Mouse (Mus musculus) ES-Bruce4 (cell line): Measurements from ENCODE around the gene Mlxipl. TPM values are rescaled to one million over a fixed set of nuclear protein-coding genes. Genes with fewer than 3 reads are reported as not detected.

Experiments
- H3K27ac ChIP-seq: 2 replicates; pipeline ENCODE4 v1.5.1; 2012; ENCODE audit warnings: low read length, inconsistent platforms; ENCODE audit not compliant: insufficient read depth
- H3K27me3 ChIP-seq: 2 replicates; pipeline ENCODE4 v1.6.1; 2012; ENCODE audit warnings: mild to moderate bottlenecking, low read length, inconsistent platforms; ENCODE audit not compliant: control insufficient read depth, poor library complexity, insufficient read depth, severe bottlenecking
- H3K36me3 ChIP-seq: 2 replicates; pipeline ENCODE4 v1.6.1; 2012; ENCODE audit warnings: inconsistent platforms, mild to moderate bottlenecking, low read length, moderate library complexity; ENCODE audit not compliant: control insufficient read depth, poor library complexity, insufficient read depth, severe bottlenecking
- H3K4me1 ChIP-seq: one replicate; pipeline ENCODE4 v1.8.1; 2011; ENCODE audit warnings: low read length; ENCODE audit not compliant: control insufficient read depth, insufficient read depth
- H3K4me3 ChIP-seq: 2 replicates; pipeline ENCODE4 v1.5.1; 2011; ENCODE audit warnings: low read depth, mild to moderate bottlenecking, low read length
- H3K9ac ChIP-seq: 2 replicates; pipeline ENCODE4 v1.6.1; 2012; ENCODE audit warnings: low read depth, mild to moderate bottlenecking, inconsistent platforms; ENCODE audit not compliant: poor library complexity, severe bottlenecking
- H3K9me3 ChIP-seq: replicated peaks from 2 replicates; pipeline ENCODE4 v1.6.1; 2012; ENCODE audit warnings: mild to moderate bottlenecking, low read length, inconsistent platforms; ENCODE audit not compliant: control insufficient read depth, poor library complexity, insufficient read depth, severe bottlenecking
- CTCF ChIP-seq: IDR thresholded peaks from one replicate; pipeline ENCODE4 v1.8.1; 2011; ENCODE audit warnings: low read depth, low read length
- EP300 ChIP-seq: IDR thresholded peaks from 2 replicates; pipeline ENCODE4 v1.6.1; 2011; ENCODE audit warnings: low read depth, low read length; ENCODE audit not compliant: insufficient read depth
- POLR2A ChIP-seq: IDR thresholded peaks from one replicate; pipeline ENCODE4 v1.8.1; 2011; ENCODE audit warnings: low read length; ENCODE audit not compliant: insufficient read depth
- polyA plus RNA-seq: library from polyadenylated mRNA; stranded (reverse); fragments of >200 nt; gene quantifications from 2 replicates; pipeline ENCODE4 v1.2.4, GENCODE M21; 2011; ENCODE audit warnings: low read depth; ENCODE audit not compliant: missing spikeins, insufficient read depth, insufficient read length

The Mlxipl gene
- polyA plus RNA-seq, 1 experiment, result 3.8 TPM

- peak; percentile 66 for TF ChIP-seq CTCF
- TF ChIP-seq EP300, result no peak
- Histone ChIP-seq H3K4me3 (no peak overlapping the region), H3K4me1 (peaks cover 5% of the 10 kb centered on the region), H3K9me3 (no peaks in the 10 kb centered on the region), H3K27me3 (no peaks in the 10 kb centered on the region), H3K9ac (no peak overlapping the region), H3K27ac (no peak overlapping the region), H3K36me3 (peaks cover 13% of the 10 kb centered on the region)
Observed at GRCm38 (mm10) chr5:135185596-135185995, 95.9 kb downstream of the Mlxipl start.

- Histone ChIP-seq H3K9me3 (no peaks in the 10 kb centered on the region), H3K4me1 (peaks cover 5% of the 10 kb centered on the region), H3K36me3 (peaks cover 13% of the 10 kb centered on the region), H3K9ac (peak overlapping the region; percentile 89), H3K4me3 (peak overlapping the region; percentile 81), H3K27me3 (no peaks in the 10 kb centered on the region), H3K27ac (peak overlapping the region; percentile 84)
- TF ChIP-seq CTCF, result no peak
- no peak for TF ChIP-seq EP300
- TF ChIP-seq POLR2A, result no peak
Observed at GRCm38 (mm10) chr5:135186231-135186620, 96.5 kb downstream of the Mlxipl start.

- H3K36me3 ChIP-seq, result peaks cover 10% of the 10 kb centered on the region
- H3K4me3 ChIP-seq, result peak within 1 kb of the TSS; percentile 81
- peak within 1 kb of the TSS; percentile 89 for H3K9ac ChIP-seq
- peak within 1 kb of the TSS; percentile 86 for H3K27ac ChIP-seq
- H3K9me3 ChIP-seq, result no peaks in the 10 kb centered on the region
- TF ChIP-seq CTCF (no peak), EP300 (peak; percentile 64; the same call in 1 of the 2 replicates)
- H3K27me3 ChIP-seq, result no peaks in the 10 kb centered on the region
- H3K4me1 ChIP-seq, result peaks cover 2% of the 10 kb centered on the region
Observed at GRCm38 (mm10) chr5:135186621-135187348, 97.1 kb downstream of the Mlxipl start, which contains the start of gene Baz1b. Gene Baz1b (plus strand): TSS chr5:135187264.

GRCm38 (mm10) chr5:135187349-135188213, 97.9 kb downstream of the Mlxipl start:
- H3K36me3 ChIP-seq, result peaks cover 17% of the 10 kb centered on the region
- peak overlapping the region; percentile 42 for H3K27ac ChIP-seq
- H3K9me3 ChIP-seq, result no peaks in the 10 kb centered on the region
- H3K27me3 ChIP-seq, result no peaks in the 10 kb centered on the region
- no peaks in the 10 kb centered on the region for H3K4me1 ChIP-seq
- peak overlapping the region; percentile 89 for H3K9ac ChIP-seq
- no peak for TF ChIP-seq CTCF
- no peak for TF ChIP-seq EP300
- TF ChIP-seq POLR2A, result no peak
- peak overlapping the region; percentile 78 for H3K4me3 ChIP-seq

Other genes with a start within 250 kb of the Mlxipl start
- not detected in 2 replicates for gene Tmem270, start 183.2 kb upstream of the Mlxipl start, polyA plus RNA-seq
- gene Cldn13, start 174.4 kb upstream of the Mlxipl start, polyA plus RNA-seq, result not detected in 2 replicates
- 36.3 and 37.5 TPM in 2 replicates for gene Mettl27, start 157.5 kb upstream of the Mlxipl start, polyA plus RNA-seq
- gene Cldn4, start 143.0 kb upstream of the Mlxipl start, polyA plus RNA-seq, result 259 and 279 TPM in 2 replicates
- gene Cldn3, start 103.7 kb upstream of the Mlxipl start, polyA plus RNA-seq, result 22.4 and 26.3 TPM in 2 replicates
- gene Abhd11, start 80.7 kb upstream of the Mlxipl start, polyA plus RNA-seq, result 45.8 and 48.4 TPM in 2 replicates
- 9.3 and 10.5 TPM in 2 replicates for gene Stx1a, start 66.4 kb upstream of the Mlxipl start, polyA plus RNA-seq
- 7.9 and 8.0 TPM in 2 replicates for gene Dnajc30, start 25.7 kb upstream of the Mlxipl start, polyA plus RNA-seq
- 71.1 and 102 TPM in 2 replicates for gene Bud23, start 24.9 kb upstream of the Mlxipl start, polyA plus RNA-seq
- 4.2 and 5.7 TPM in 2 replicates for gene Vps37d, start 11.6 kb upstream of the Mlxipl start, polyA plus RNA-seq
- 28.2 and 32.4 TPM in 2 replicates for gene Tbl2, start 59.8 kb downstream of the Mlxipl start, polyA plus RNA-seq
- 19.5 and 24.0 TPM in 2 replicates for gene Bcl7b, start 78.4 kb downstream of the Mlxipl start, polyA plus RNA-seq
- 84.9 and 86.6 TPM in 2 replicates for gene Baz1b, start 97.4 kb downstream of the Mlxipl start, polyA plus RNA-seq
- 2.8 and 3.0 TPM in 2 replicates for gene Fzd9, start 161.3 kb downstream of the Mlxipl start, polyA plus RNA-seq